Mouse (Mus musculus) liver, adult 2 months (tissue): ENCODE data around the gene Lpcat1. TPM values are rescaled to one million over a fixed set of nuclear protein-coding genes. Genes with fewer than 3 reads are reported as not detected.

Source experiments
- DNase-seq: peaks from one replicate; pipeline ENCODE4 v3.0.0-alpha.2; 2011; ENCODE audit warnings: low read depth, low spot score; ENCODE audit errors: extremely low read depth
- H3K27ac ChIP-seq: fragments of 200-500 bp; replicated peaks from 2 replicates; pipeline ENCODE4 v1.5.1; 2012; ENCODE audit warnings: low read depth, mild to moderate bottlenecking, control low read depth, inconsistent platforms, low read length; ENCODE audit not compliant: insufficient read depth
- H3K27me3 ChIP-seq: fragments of 200-500 bp; 2 replicates; pipeline ENCODE4 v1.6.1; 2012; ENCODE audit warnings: mild to moderate bottlenecking, moderate library complexity, low read length, inconsistent platforms; ENCODE audit not compliant: control insufficient read depth, insufficient read depth
- H3K36me3 ChIP-seq: fragments of 200-500 bp; 2 replicates; pipeline ENCODE4 v1.6.1; 2012; ENCODE audit warnings: low read length, inconsistent platforms; ENCODE audit not compliant: control insufficient read depth, insufficient read depth
- H3K4me1 ChIP-seq: fragments of 200-500 bp; 2 replicates; pipeline ENCODE4 v1.6.1; 2011; ENCODE audit warnings: low read length; ENCODE audit not compliant: control insufficient read depth, insufficient read depth
- H3K4me3 ChIP-seq: fragments of 200-500 bp; 2 replicates; pipeline ENCODE4 v1.5.1; 2011; ENCODE audit warnings: low read depth, mild to moderate bottlenecking, control low read depth, low read length, moderate library complexity; ENCODE audit not compliant: insufficient read depth
- H3K79me2 ChIP-seq: fragments of 200-500 bp; 2 replicates; pipeline ENCODE4 v1.6.1; 2012; ENCODE audit warnings: inconsistent platforms, mild to moderate bottlenecking, low read length, moderate library complexity; ENCODE audit not compliant: control insufficient read depth, insufficient read depth
- H3K9ac ChIP-seq: fragments of 200-500 bp; 2 replicates; pipeline ENCODE4 v1.6.1; 2012; ENCODE audit warnings: low read depth, mild to moderate bottlenecking, control low read depth, inconsistent platforms, low read length
- CTCF ChIP-seq: fragments of 200-500 bp; IDR thresholded peaks from 2 replicates; pipeline ENCODE4 v1.5.1; 2011; ENCODE audit warnings: low read depth, low read length, control low read depth
- POLR2A ChIP-seq: fragments of 200-500 bp; IDR thresholded peaks from 2 replicates; pipeline ENCODE4 v1.6.1; 2011; ENCODE audit warnings: low read length, control low read depth; ENCODE audit not compliant: insufficient read depth; ENCODE audit errors: extremely low read depth
- WGBS: fragments of 180-500 bp; shearing (Covaris S2); methylation state at CpG from one replicate; pipeline ENCODE4 v1.1.7; 2018; 5-methylcytosine and 5-hydroxymethylcytosine counted together
- polyA plus RNA-seq: library from polyadenylated mRNA; depleted of rRNA; stranded (reverse); fragments of >200 nt; gene quantifications from 2 replicates; pipeline ENCODE4 v1.2.3, GENCODE M21; 2012
- total RNA-seq: library from RNA; depleted of rRNA; stranded (reverse); fragments of >200 nt; gene quantifications from 2 replicates; pipeline ENCODE4 v1.2.3, GENCODE M21; 2014

Gene Lpcat1
- total and polyA plus RNA-seq, 2 experiments = 2.2 to 2.8 TPM

GRCm38 (mm10) chr13:73443093-73443821, 23.7 kb upstream of the Lpcat1 start:
- Histone ChIP-seq H3K27ac (no peak overlapping the region), H3K4me1 (no peaks in the 10 kb centered on the region), H3K79me2 (no peaks in the 10 kb centered on the region), H3K36me3 (no peaks in the 10 kb centered on the region), H3K4me3 (no peak overlapping the region), H3K9ac (no peak overlapping the region), H3K27me3 (no peaks in the 10 kb centered on the region)
- no peak for DNase-seq
- TF ChIP-seq POLR2A = no peak
- TF ChIP-seq CTCF = no peak
- WGBS = 68% methylated on average over 4 of the region's 4 CpGs

GRCm38 (mm10) chr13:73445087-73445486, 21.9 kb upstream of the Lpcat1 start:
- Histone ChIP-seq H3K79me2 (no peaks in the 10 kb centered on the region), H3K27ac (no peak overlapping the region), H3K4me3 (no peak overlapping the region), H3K27me3 (no peaks in the 10 kb centered on the region), H3K4me1 (no peaks in the 10 kb centered on the region), H3K36me3 (no peaks in the 10 kb centered on the region), H3K9ac (no peak overlapping the region)
- TF ChIP-seq POLR2A (no peak), CTCF (no peak)
- 77% methylated on average over 2 of the region's 2 CpGs for WGBS
- DNase-seq = no peak

- H3K27ac ChIP-seq = no peak overlapping the region
- 100% methylated on average over 2 of the region's 2 CpGs for WGBS
- H3K27me3 ChIP-seq = no peaks in the 10 kb centered on the region
- no peak for DNase-seq
- no peaks in the 10 kb centered on the region; the same call in 1 of the 2 replicates for H3K4me1 ChIP-seq
- TF ChIP-seq POLR2A (no peak), CTCF (no peak)
- no peak overlapping the region for H3K4me3 ChIP-seq
- H3K79me2 ChIP-seq = no peaks in the 10 kb centered on the region
- H3K9ac ChIP-seq = no peak overlapping the region
- H3K36me3 ChIP-seq = no peaks in the 10 kb centered on the region
Observed at GRCm38 (mm10) chr13:73446076-73446475, 20.9 kb upstream of the Lpcat1 start.

- 94% methylated on average over 4 of the region's 4 CpGs for WGBS
Observed at GRCm38 (mm10) chr13:73446494-73446893, 20.5 kb upstream of the Lpcat1 start.

DNA sequence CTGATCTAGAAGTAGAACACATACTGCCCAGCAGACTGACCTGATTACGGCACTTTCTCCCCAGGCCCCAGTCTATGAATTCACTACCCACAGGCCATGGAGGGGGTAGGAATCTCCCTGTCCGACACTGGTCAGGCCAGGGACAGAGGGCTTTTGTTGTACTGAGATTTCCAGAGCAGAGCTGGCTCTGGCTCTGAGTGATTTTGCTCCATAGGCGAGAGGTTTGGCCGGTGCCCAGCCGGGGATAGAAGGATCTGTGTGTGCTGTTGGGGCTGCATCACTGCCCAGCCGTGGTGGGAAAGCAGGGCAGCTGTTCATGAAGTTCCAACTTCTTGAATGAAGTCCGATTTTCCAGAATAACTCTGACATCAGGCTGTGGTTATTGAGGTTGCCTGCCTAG, 20.1 kb upstream of the Lpcat1 start:
- H3K4me1 ChIP-seq = no peaks in the 10 kb centered on the region; the same call in 1 of the 2 replicates
- TF ChIP-seq POLR2A (no peak), CTCF (no peak)
- WGBS = 70% methylated on average over 7 of the region's 7 CpGs

More at GRCm38 (mm10) chr13:73446494-73446893, 20.5 kb upstream of the Lpcat1 start:
- H3K4me1 ChIP-seq = no peaks in the 10 kb centered on the region; the same call in 1 of the 2 replicates
- no peaks in the 10 kb centered on the region for H3K79me2 ChIP-seq
- H3K36me3 ChIP-seq = no peaks in the 10 kb centered on the region
- no peak for DNase-seq
- H3K27ac ChIP-seq = no peak overlapping the region
- no peak overlapping the region for H3K9ac ChIP-seq
- H3K27me3 ChIP-seq = no peaks in the 10 kb centered on the region
- TF ChIP-seq CTCF (no peak), POLR2A (no peak)
- no peak overlapping the region for H3K4me3 ChIP-seq

GRCm38 (mm10) chr13:73447478-73447877, 19.5 kb upstream of the Lpcat1 start:
- no peak overlapping the region for H3K27ac ChIP-seq
- H3K9ac ChIP-seq = no peak overlapping the region
- H3K36me3 ChIP-seq = no peaks in the 10 kb centered on the region
- 72% methylated on average over 2 of the region's 2 CpGs for WGBS
- H3K27me3 ChIP-seq = no peaks in the 10 kb centered on the region
- H3K4me3 ChIP-seq = no peak overlapping the region
- no peaks in the 10 kb centered on the region; the same call in 1 of the 2 replicates for H3K4me1 ChIP-seq
- H3K79me2 ChIP-seq = no peaks in the 10 kb centered on the region
- DNase-seq = no peak
- TF ChIP-seq CTCF (no peak), POLR2A (no peak)

More for the DNA sequence above, 20.1 kb upstream of the Lpcat1 start:
- Histone ChIP-seq H3K9ac (no peak overlapping the region), H3K4me3 (no peak overlapping the region), H3K36me3 (no peaks in the 10 kb centered on the region), H3K27me3 (no peaks in the 10 kb centered on the region), H3K27ac (no peak overlapping the region), H3K79me2 (no peaks in the 10 kb centered on the region)
- no peak for DNase-seq
